Mouse (Mus musculus): ENCODE measurements around the gene Traf3ip1. TPM values are rescaled to one million over a fixed set of nuclear protein-coding genes. Genes with fewer than 3 reads are reported as not detected.
A peak's percentile ranks its signal among the peaks of the same experiment; 100 is the strongest.

The Traf3ip1 gene
- polyA plus RNA-seq, 1 experiment from 2014 or later: 10.8 TPM

GRCm38 (mm10) chr1:91483304-91484010 lies 11.0 kb upstream of the Traf3ip1 start:
- 47% methylated on average over 10 of the region's 10 CpGs for WGBS
- ATAC-seq: no peak
- Histone ChIP-seq H3K27me3 (ENCODE audit: control insufficient read depth, insufficient read depth, low read depth, low read length) (no peaks in the 10 kb centered on the region), H3K9ac (ENCODE audit: low read depth, low read length) (no peak overlapping the region), H3K4me3 (ENCODE audit: low read depth, low read length) (no peak overlapping the region), H3K4me2 (ENCODE audit: low read length) (no peak overlapping the region), H3K27ac (ENCODE audit: low read length) (no peak overlapping the region), H3K36me3 (ENCODE audit: control insufficient read depth, insufficient read depth, low read length) (no peaks in the 10 kb centered on the region), H3K9me3 (replicated peaks; ENCODE audit: control insufficient read depth, low read length, poor library complexity, severe bottlenecking) (no peaks in the 10 kb centered on the region), H3K4me1 (ENCODE audit: control insufficient read depth, insufficient read depth, low read length) (no peaks in the 10 kb centered on the region)

- WGBS: 59% methylated on average over 5 of the region's 5 CpGs
- Histone ChIP-seq H3K4me1 (ENCODE audit: control insufficient read depth, insufficient read depth, low read length) (no peaks in the 10 kb centered on the region), H3K4me3 (ENCODE audit: low read depth, low read length) (no peak overlapping the region), H3K9ac (ENCODE audit: low read depth, low read length) (no peak overlapping the region), H3K36me3 (ENCODE audit: control insufficient read depth, insufficient read depth, low read length) (no peaks in the 10 kb centered on the region), H3K9me3 (replicated peaks; ENCODE audit: control insufficient read depth, low read length, poor library complexity, severe bottlenecking) (no peaks in the 10 kb centered on the region), H3K27me3 (ENCODE audit: control insufficient read depth, insufficient read depth, low read depth, low read length) (no peaks in the 10 kb centered on the region), H3K27ac (ENCODE audit: low read length) (no peak overlapping the region), H3K4me2 (ENCODE audit: low read length) (no peak overlapping the region)
- no peak for ATAC-seq
Measured at GRCm38 (mm10) chr1:91484011-91484346, 10.5 kb upstream of the Traf3ip1 start.

- WGBS: 83% methylated on average over 3 of the region's 3 CpGs
- Histone ChIP-seq H3K9ac (ENCODE audit: low read depth, low read length) (no peak overlapping the region), H3K9me3 (replicated peaks; ENCODE audit: control insufficient read depth, low read length, poor library complexity, severe bottlenecking) (no peaks in the 10 kb centered on the region), H3K27ac (ENCODE audit: low read length) (no peak overlapping the region), H3K4me3 (ENCODE audit: low read depth, low read length) (no peak overlapping the region), H3K27me3 (ENCODE audit: control insufficient read depth, insufficient read depth, low read depth, low read length) (no peaks in the 10 kb centered on the region), H3K4me2 (ENCODE audit: low read length) (no peak overlapping the region), H3K36me3 (ENCODE audit: control insufficient read depth, insufficient read depth, low read length) (no peaks in the 10 kb centered on the region), H3K4me1 (ENCODE audit: control insufficient read depth, insufficient read depth, low read length) (no peaks in the 10 kb centered on the region)
- no peak for ATAC-seq
Measured at GRCm38 (mm10) chr1:91485422-91485821, 9.0 kb upstream of the Traf3ip1 start.

- no peak for ATAC-seq
- WGBS: 82% methylated on average over 3 of the region's 3 CpGs
- no peak overlapping the region for H3K4me2 ChIP-seq (ENCODE audit: low read length)
- H3K4me3 ChIP-seq (ENCODE audit: low read depth, low read length): no peak overlapping the region
- H3K27me3 ChIP-seq (ENCODE audit: control insufficient read depth, insufficient read depth, low read depth, low read length): no peaks in the 10 kb centered on the region
- H3K4me1 ChIP-seq (ENCODE audit: control insufficient read depth, insufficient read depth, low read length): no peaks in the 10 kb centered on the region
- no peak overlapping the region for H3K9ac ChIP-seq (ENCODE audit: low read depth, low read length)
- H3K36me3 ChIP-seq (ENCODE audit: control insufficient read depth, insufficient read depth, low read length): no peaks in the 10 kb centered on the region
- no peaks in the 10 kb centered on the region for H3K9me3 ChIP-seq (replicated peaks; ENCODE audit: control insufficient read depth, low read length, poor library complexity, severe bottlenecking)
- no peak overlapping the region for H3K27ac ChIP-seq (ENCODE audit: low read length)
Measured at GRCm38 (mm10) chr1:91486165-91486564, 8.3 kb upstream of the Traf3ip1 start.

- Histone ChIP-seq H3K4me3 (ENCODE audit: low read depth, low read length) (no peak overlapping the region), H3K9me3 (replicated peaks; ENCODE audit: control insufficient read depth, low read length, poor library complexity, severe bottlenecking) (no peaks in the 10 kb centered on the region), H3K4me2 (ENCODE audit: low read length) (no peak overlapping the region), H3K27me3 (ENCODE audit: control insufficient read depth, insufficient read depth, low read depth, low read length) (no peaks in the 10 kb centered on the region), H3K27ac (ENCODE audit: low read length) (no peak overlapping the region), H3K36me3 (ENCODE audit: control insufficient read depth, insufficient read depth, low read length) (no peaks in the 10 kb centered on the region), H3K4me1 (ENCODE audit: control insufficient read depth, insufficient read depth, low read length) (peaks cover 7% of the 10 kb centered on the region), H3K9ac (ENCODE audit: low read depth, low read length) (no peak overlapping the region)
- no peak for ATAC-seq
- 88% methylated on average over 1 of the region's 1 CpGs for WGBS
Measured at GRCm38 (mm10) chr1:91490322-91490721, 4.1 kb upstream of the Traf3ip1 start.

- Histone ChIP-seq H3K27ac (ENCODE audit: low read length) (no peak overlapping the region), H3K36me3 (ENCODE audit: control insufficient read depth, insufficient read depth, low read length) (no peaks in the 10 kb centered on the region), H3K4me1 (ENCODE audit: control insufficient read depth, insufficient read depth, low read length) (peaks cover 18% of the 10 kb centered on the region), H3K9me3 (replicated peaks; ENCODE audit: control insufficient read depth, low read length, poor library complexity, severe bottlenecking) (no peaks in the 10 kb centered on the region), H3K4me2 (ENCODE audit: low read length) (no peak overlapping the region), H3K9ac (ENCODE audit: low read depth, low read length) (no peak overlapping the region), H3K27me3 (ENCODE audit: control insufficient read depth, insufficient read depth, low read depth, low read length) (no peaks in the 10 kb centered on the region), H3K4me3 (ENCODE audit: low read depth, low read length) (no peak overlapping the region)
- 8% methylated on average over 2 of the region's 2 CpGs for WGBS
- no peak for ATAC-seq
Measured at GRCm38 (mm10) chr1:91492740-91493139, 1.7 kb upstream of the Traf3ip1 start.

- Histone ChIP-seq H3K27me3 (ENCODE audit: control insufficient read depth, insufficient read depth, low read depth, low read length) (no peaks in the 10 kb centered on the region), H3K4me1 (ENCODE audit: control insufficient read depth, insufficient read depth, low read length) (peaks cover 18% of the 10 kb centered on the region), H3K9ac (ENCODE audit: low read depth, low read length) (peak overlapping the region; percentile 91; the same call in 1 of the 2 replicates), H3K9me3 (replicated peaks; ENCODE audit: control insufficient read depth, low read length, poor library complexity, severe bottlenecking) (no peaks in the 10 kb centered on the region), H3K27ac (ENCODE audit: low read length) (no peak overlapping the region), H3K36me3 (ENCODE audit: control insufficient read depth, insufficient read depth, low read length) (no peaks in the 10 kb centered on the region), H3K4me2 (ENCODE audit: low read length) (peak overlapping the region; percentile 94), H3K4me3 (ENCODE audit: low read depth, low read length) (peak overlapping the region; percentile 84)
- 51% methylated on average over 3 of the region's 3 CpGs for WGBS
- ATAC-seq: peak; percentile 32
Measured at GRCm38 (mm10) chr1:91493938-91494337, 509 bp upstream of the Traf3ip1 start.

- Histone ChIP-seq H3K9ac (ENCODE audit: low read depth, low read length) (peak overlapping the region; percentile 91), H3K9me3 (replicated peaks; ENCODE audit: control insufficient read depth, low read length, poor library complexity, severe bottlenecking) (no peaks in the 10 kb centered on the region), H3K4me3 (ENCODE audit: low read depth, low read length) (peak overlapping the region; percentile 84), H3K4me1 (ENCODE audit: control insufficient read depth, insufficient read depth, low read length) (peaks cover 18% of the 10 kb centered on the region), H3K4me2 (ENCODE audit: low read length) (peak overlapping the region; percentile 94), H3K27ac (ENCODE audit: low read length) (no peak overlapping the region), H3K36me3 (ENCODE audit: control insufficient read depth, insufficient read depth, low read length) (peaks cover 5% of the 10 kb centered on the region), H3K27me3 (ENCODE audit: control insufficient read depth, insufficient read depth, low read depth, low read length) (no peaks in the 10 kb centered on the region)
- WGBS: 54% methylated on average over 5 of the region's 5 CpGs
- peak; percentile 6; the same call in 1 of the 2 replicates for ATAC-seq
Measured at GRCm38 (mm10) chr1:91495321-91495720, 874 bp downstream of the Traf3ip1 start.

GRCm38 (mm10) chr1:91498579-91498978 lies 4.1 kb downstream of the Traf3ip1 start:
- H3K4me1 ChIP-seq (ENCODE audit: control insufficient read depth, insufficient read depth, low read length): peaks cover 18% of the 10 kb centered on the region
- H3K4me2 ChIP-seq (ENCODE audit: low read length): no peak overlapping the region
- WGBS: 94% methylated on average over 6 of the region's 6 CpGs

More at GRCm38 (mm10) chr1:91498579-91498978, 4.1 kb downstream of the Traf3ip1 start:
- no peaks in the 10 kb centered on the region for H3K9me3 ChIP-seq (replicated peaks; ENCODE audit: control insufficient read depth, low read length, poor library complexity, severe bottlenecking)
- no peak overlapping the region for H3K4me3 ChIP-seq (ENCODE audit: low read depth, low read length)
- ATAC-seq: no peak
- H3K36me3 ChIP-seq (ENCODE audit: control insufficient read depth, insufficient read depth, low read length): peaks cover 14% of the 10 kb centered on the region
- H3K9ac ChIP-seq (ENCODE audit: low read depth, low read length): no peak overlapping the region
- H3K27ac ChIP-seq (ENCODE audit: low read length): no peak overlapping the region
- no peaks in the 10 kb centered on the region for H3K27me3 ChIP-seq (ENCODE audit: control insufficient read depth, insufficient read depth, low read depth, low read length)
